Comparison of ENCODE assay signal across 19 mouse cellular contexts in the genomic region with DNA sequence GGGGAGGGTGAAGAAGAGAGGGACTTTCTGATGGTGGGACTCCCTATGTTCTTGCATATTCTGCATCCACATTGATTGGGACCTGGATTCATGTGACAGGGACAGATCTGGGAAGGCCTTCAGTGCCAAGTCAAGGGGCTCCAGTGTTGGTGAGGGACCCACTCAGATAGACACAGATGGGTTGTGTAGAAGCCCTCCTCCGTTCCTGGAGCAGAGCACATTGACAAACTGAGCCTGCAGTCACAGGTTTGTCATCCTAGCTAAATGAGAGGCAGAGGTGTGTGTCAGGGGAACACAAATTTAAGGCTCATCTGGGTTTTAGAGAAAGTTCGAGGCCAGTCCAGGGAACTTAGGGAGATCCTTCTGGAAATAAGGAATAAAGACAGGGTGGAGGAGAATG. TPM values are rescaled to one million over a fixed set of nuclear protein-coding genes. Genes with fewer than 3 reads are reported as not detected.
DNase-seq lines count a peak whose midpoint lies in the region; TF ChIP-seq lines count a peak whose summit lies in the region.
"Had no signal": no experiment of that assay in that cellular context is flagged by ENCODE, and none has a peak within 500 bp of the region (broad histone marks: within the 10 kb centered on the region; RNA-seq: fewer than 3 reads in every experiment).

No protein-coding gene starts in this region.

- H3K4me1 ChIP-seq in cortical plate, adult 2 months (ENCODE audit: control insufficient read depth, insufficient read depth, low read length), result peaks cover 25% of the 10 kb centered on the region
- H3K4me1 ChIP-seq: embryonic facial prominence, embryonic 12.5 days; embryonic facial prominence, embryonic 15.5 days; heart, embryonic 12.5 days; heart, embryonic 15.5 days; hindbrain, embryonic 10.5 days had no signal

- TF ChIP-seq CTCF in layer of hippocampus, adult 2 months (conservative IDR thresholded peaks at IDR 0.05), result no peak
- TF ChIP-seq CTCF in left cerebral cortex, adult 2 months (IDR thresholded peaks at IDR 0.05), result no peak
- TF ChIP-seq CTCF in cortical plate, adult 2 months (IDR thresholded peaks at IDR 0.05; ENCODE audit: extremely low read depth, insufficient read depth, low read length), result no peak
- TF ChIP-seq CTCF in gastrocnemius, adult 2 months (IDR thresholded peaks at IDR 0.05), result no peak

- H3K4me3 ChIP-seq in layer of hippocampus, adult 2 months, result no peak overlapping the region
- no peak overlapping the region for H3K4me3 ChIP-seq in left cerebral cortex, adult 2 months
- no peak overlapping the region for H3K4me3 ChIP-seq in cortical plate, adult 2 months (ENCODE audit: insufficient read depth, low read length)
- no peak overlapping the region for H3K4me3 ChIP-seq in gastrocnemius, adult 2 months
- H3K4me3 ChIP-seq: embryonic facial prominence, embryonic 12.5 days; embryonic facial prominence, embryonic 15.5 days; heart, embryonic 12.5 days; heart, embryonic 15.5 days; hindbrain, embryonic 10.5 days; hindbrain, embryonic 13.5 days had no signal

- intact Hi-C loops in left cerebral cortex, adult 2 months (cut with DNase I), result no loop called here
- intact Hi-C loops in left cerebral cortex, postnatal 25 days (cut with DNase I), result no loop called here
- intact Hi-C loops in gastrocnemius, adult 2 months (cut with DNase I), result no loop called here

- no peak for TF ChIP-seq POLR2A in cortical plate, adult 2 months (IDR thresholded peaks at IDR 0.05; ENCODE audit: extremely low read depth, insufficient read depth, low read length)

- DNase-seq in layer of hippocampus, adult 2 months (ENCODE audit: low spot score in 2 of 2), result peak in 1 of 2 experiments; percentile 30
- no peak for DNase-seq in layer of hippocampus, postnatal 25 days (ENCODE audit: extremely low spot score in 1 of 2, low spot score in 1 of 2)
- no peak for DNase-seq in left cerebral cortex, adult 2 months (ENCODE audit: extremely low spot score in 1 of 2, low spot score in 2 of 2)
- DNase-seq in left cerebral cortex, postnatal 25 days (ENCODE audit: low spot score in 2 of 2), result no peak
- no peak for DNase-seq in gastrocnemius, adult 2 months
- DNase-seq: cerebellum, adult 11-12 months; cerebellum, adult 8-10 months; gastrocnemius, postnatal 25 days; heart, adult 18-20 months; heart, postnatal 10 days; heart, postnatal 36 days had no signal

- H3K27ac ChIP-seq in layer of hippocampus, adult 2 months, result peak overlapping the region; percentile 92
- H3K27ac ChIP-seq in left cerebral cortex, adult 2 months, result peak overlapping the region; percentile 84
- H3K27ac ChIP-seq in cortical plate, adult 2 months (ENCODE audit: insufficient read depth, low read length), result peak overlapping the region; percentile 75
- no peak overlapping the region for H3K27ac ChIP-seq in gastrocnemius, adult 2 months
- H3K27ac ChIP-seq: embryonic facial prominence, embryonic 12.5 days; embryonic facial prominence, embryonic 15.5 days; heart, embryonic 15.5 days; hindbrain, embryonic 10.5 days; hindbrain, embryonic 13.5 days had no signal

RNA-seq across cellular contexts. Expression of a gene that starts 51.7 kb away (rescaled TPM):
- total RNA-seq in layer of hippocampus, adult 2 months (2021), result 100 to 1,000 TPM; 117 to 127 TPM
- total RNA-seq in layer of hippocampus, postnatal 25 days (2021), result 100 to 1,000 TPM; 108 to 121 TPM
- 100 to 1,000 TPM; 135 to 141 TPM for total RNA-seq in left cerebral cortex, adult 2 months (2021)
- 100 to 1,000 TPM; 125 to 141 TPM for total RNA-seq in left cerebral cortex, postnatal 25 days (2021)
- 31.5 and 36.1 TPM in 2 replicates for polyA plus RNA-seq in cortical plate, adult 2 months (2012; rRNA removed)
- under 1 TPM; 0.20 to 0.56 TPM for total RNA-seq in gastrocnemius, adult 2 months (2021)
- total RNA-seq: heart, adult 18-20 months; heart, postnatal 36 days; MEL had no signal
- polyA plus RNA-seq: heart, embryonic 12.5 days; heart, embryonic 15.5 days had no signal

Comparison
In these comparisons a context has a peak if more than half of its experiments do, and no peak if none do; other contexts are left out.
1. RNA of a gene that starts 51.7 kb away (total RNA-seq): 135 to 141 TPM in left cerebral cortex, adult 2 months, 125 to 141 TPM in left cerebral cortex, postnatal 25 days, 117 to 127 TPM in layer of hippocampus, adult 2 months and 108 to 121 TPM in layer of hippocampus, postnatal 25 days; 0.20 to 0.56 TPM in gastrocnemius, adult 2 months; every median in the first group is over 10 times any median in the second.